Mouse (Mus musculus) hindbrain, embryonic 16.5 days (tissue): Measurements from ENCODE around the gene C87436. TPM values are rescaled to one million over a fixed set of nuclear protein-coding genes. Genes with fewer than 3 reads are reported as not detected.
A peak's percentile ranks its signal among the peaks of the same experiment; 100 is the strongest.

Experiments
- ATAC-seq: fragments of 200-750 bp; cut with Nextera tagmentation; 2 replicates; pipeline ENCODE4 v1.8.0; 2017; ENCODE audit warnings: moderate TSS enrichment, moderate library complexity
- H3K27ac ChIP-seq: fragments of 300-500 bp; sonication (generic); 2 replicates; pipeline ENCODE4 v1.5.1; 2014; ENCODE audit warnings: low read depth, mild to moderate bottlenecking, control low read depth, low read length, moderate library complexity
- H3K27me3 ChIP-seq: fragments of 300-500 bp; sonication (generic); replicated peaks from 2 replicates; pipeline ENCODE4 v1.6.1; 2014; ENCODE audit warnings: low read length; ENCODE audit not compliant: control insufficient read depth, insufficient read depth
- H3K36me3 ChIP-seq: fragments of 300-500 bp; sonication (generic); 2 replicates; pipeline ENCODE4 v1.6.1; 2014; ENCODE audit warnings: mild to moderate bottlenecking, low read length, moderate library complexity, mixed read lengths; ENCODE audit not compliant: control insufficient read depth, insufficient read depth
- H3K4me1 ChIP-seq: fragments of 300-500 bp; sonication (generic); 2 replicates; pipeline ENCODE4 v1.6.1; 2014; ENCODE audit warnings: low read depth, low read length; ENCODE audit not compliant: control insufficient read depth, insufficient read depth
- H3K4me2 ChIP-seq: fragments of 300-500 bp; sonication (generic); 2 replicates; pipeline ENCODE4 v1.6.1; 2014; ENCODE audit warnings: mild to moderate bottlenecking, low read length, control low read depth, moderate library complexity
- H3K4me3 ChIP-seq: fragments of 300-500 bp; sonication (generic); 2 replicates; pipeline ENCODE4 v1.5.1; 2014; ENCODE audit warnings: mild to moderate bottlenecking, low read length, control low read depth, moderate library complexity
- H3K9ac ChIP-seq: fragments of 300-500 bp; sonication (generic); 2 replicates; pipeline ENCODE4 v1.6.1; 2014; ENCODE audit warnings: low read depth, mild to moderate bottlenecking, control low read depth, low read length, moderate library complexity
- H3K9me3 ChIP-seq: fragments of 300-500 bp; sonication (generic); 2 replicates; pipeline ENCODE4 v1.6.1; 2014; ENCODE audit warnings: mild to moderate bottlenecking, low read length, moderate library complexity; ENCODE audit not compliant: control insufficient read depth
- WGBS: fragments of 180-500 bp; shearing (Covaris S2); extraction: QIAGEN DNeasy Blood & Tissue Kit; methylation state at CpG from one replicate; pipeline ENCODE4 v1.1.7; 2014; 5-methylcytosine and 5-hydroxymethylcytosine counted together
- polyA plus RNA-seq: library from polyadenylated mRNA; unstranded; fragments of >200 nt; fragmentation: Nextera tagmentation; extraction: Ambion mirVana; gene quantifications from 2 replicates; pipeline ENCODE4 v1.2.1, GENCODE M21; 2015

C87436 gene
- polyA plus RNA-seq = 21.4 and 22.9 TPM in 2 replicates

- Histone ChIP-seq H3K4me1 (peaks cover 13% of the 10 kb centered on the region), H3K27ac (peak within 1 kb of the TSS; percentile 90), H3K36me3 (peaks cover 13% of the 10 kb centered on the region), H3K9ac (peak within 1 kb of the TSS; percentile 87), H3K27me3 (no peaks in the 10 kb centered on the region), H3K4me2 (peak within 1 kb of the TSS; percentile 89), H3K9me3 (no peaks in the 10 kb centered on the region), H3K4me3 (peak within 1 kb of the TSS; percentile 89)
- ATAC-seq = peak; percentile 96
- under 1% methylated on average over 59 of the region's 59 CpGs for WGBS
These were observed at the start of gene C87436 for GRCm38 (mm10) chr6:86438272-86439118. TSS of gene C87436 (plus strand) at chr6:86438374.

GRCm38 (mm10) chr6:86388461-86388860 is 49.7 kb upstream of the C87436 start:
- Histone ChIP-seq H3K4me1 (no peaks in the 10 kb centered on the region), H3K4me2 (no peak overlapping the region), H3K27ac (no peak overlapping the region), H3K27me3 (no peaks in the 10 kb centered on the region), H3K4me3 (no peak overlapping the region), H3K36me3 (peaks cover 45% of the 10 kb centered on the region), H3K9ac (no peak overlapping the region), H3K9me3 (no peaks in the 10 kb centered on the region)
- WGBS = 82% methylated on average over 18 of the region's 18 CpGs
- ATAC-seq = no peak

- Histone ChIP-seq H3K9ac (no peak overlapping the region), H3K27ac (no peak overlapping the region), H3K4me2 (no peak overlapping the region), H3K9me3 (no peaks in the 10 kb centered on the region), H3K27me3 (no peaks in the 10 kb centered on the region), H3K4me1 (peaks cover 17% of the 10 kb centered on the region), H3K4me3 (no peak overlapping the region), H3K36me3 (peaks cover 44% of the 10 kb centered on the region)
- WGBS = 95% methylated on average over 5 of the region's 5 CpGs
- ATAC-seq = no peak
These were observed 46.8 kb upstream of the C87436 start for GRCm38 (mm10) chr6:86391326-86391725.

- no peak for ATAC-seq
- Histone ChIP-seq H3K27me3 (no peaks in the 10 kb centered on the region), H3K9me3 (no peaks in the 10 kb centered on the region), H3K4me2 (no peak overlapping the region), H3K4me3 (no peak overlapping the region), H3K36me3 (peaks cover 39% of the 10 kb centered on the region), H3K9ac (no peak overlapping the region), H3K4me1 (peaks cover 25% of the 10 kb centered on the region), H3K27ac (no peak overlapping the region)
- WGBS = 100% methylated on average over 1 of the region's 1 CpGs
These were observed 45.0 kb upstream of the C87436 start for GRCm38 (mm10) chr6:86393187-86393586.

- H3K36me3 ChIP-seq = peaks cover 29% of the 10 kb centered on the region
- H3K4me3 ChIP-seq = no peak overlapping the region
- no peaks in the 10 kb centered on the region for H3K27me3 ChIP-seq
- no peaks in the 10 kb centered on the region for H3K9me3 ChIP-seq
- H3K4me1 ChIP-seq = peaks cover 25% of the 10 kb centered on the region
- H3K9ac ChIP-seq = no peak overlapping the region
- H3K27ac ChIP-seq = no peak overlapping the region
- ATAC-seq = no peak
- no peak overlapping the region for H3K4me2 ChIP-seq
- 91% methylated on average over 17 of the region's 17 CpGs for WGBS
These were observed 44.0 kb upstream of the C87436 start for GRCm38 (mm10) chr6:86394078-86394720.

- H3K4me2 ChIP-seq = peak overlapping the region; percentile 80
- peaks cover 25% of the 10 kb centered on the region for H3K4me1 ChIP-seq
- 82% methylated on average over 9 of the region's 9 CpGs for WGBS
- H3K27ac ChIP-seq = no peak overlapping the region
- peak overlapping the region; percentile 83 for H3K4me3 ChIP-seq
- peaks cover 24% of the 10 kb centered on the region for H3K36me3 ChIP-seq
- no peaks in the 10 kb centered on the region for H3K27me3 ChIP-seq
- H3K9ac ChIP-seq = 0 out of 2 replicates have a peak overlapping the region, but pooled peaks have one; percentile 5
- no peaks in the 10 kb centered on the region for H3K9me3 ChIP-seq
- no peak for ATAC-seq
These were observed 43.2 kb upstream of the C87436 start for GRCm38 (mm10) chr6:86395021-86395420.

- H3K9ac ChIP-seq = peak overlapping the region; percentile 94
- H3K4me2 ChIP-seq = peak overlapping the region; percentile 80
- ATAC-seq = no peak
- WGBS = 17% methylated on average over 10 of the region's 10 CpGs
- peak overlapping the region; percentile 94 for H3K27ac ChIP-seq
- H3K9me3 ChIP-seq = no peaks in the 10 kb centered on the region
- H3K27me3 ChIP-seq = no peaks in the 10 kb centered on the region
- peaks cover 15% of the 10 kb centered on the region for H3K36me3 ChIP-seq
- H3K4me3 ChIP-seq = peak overlapping the region; percentile 83
- peaks cover 28% of the 10 kb centered on the region for H3K4me1 ChIP-seq
These were observed 42.2 kb upstream of the C87436 start for GRCm38 (mm10) chr6:86395969-86396368.

- Histone ChIP-seq H3K27me3 (no peaks in the 10 kb centered on the region), H3K36me3 (peaks cover 8% of the 10 kb centered on the region), H3K9me3 (no peaks in the 10 kb centered on the region), H3K4me1 (peaks cover 28% of the 10 kb centered on the region), H3K27ac (peak within 1 kb of the TSS; percentile 94), H3K4me3 (peak within 1 kb of the TSS; percentile 83), H3K4me2 (peak within 1 kb of the TSS; percentile 80), H3K9ac (peak within 1 kb of the TSS; percentile 94)
- under 1% methylated on average over 39 of the region's 51 CpGs for WGBS
- peak; percentile 93 for ATAC-seq
These were observed 41.5 kb upstream of the C87436 start, which contains the start of gene Pcyox1 for GRCm38 (mm10) chr6:86396581-86397256. TSS of gene Pcyox1 (minus strand) at chr6:86397154.
